Mouse (Mus musculus) erythroblast, embryonic 14.5 days (primary cell): Measurements from ENCODE around the gene Ankrd44.

Experiments used
- GATA1 ChIP-seq: IDR thresholded peaks from 2 replicates; pipeline ENCODE4 v1.6.1; 2012; ENCODE audit warnings: low read length, inconsistent platforms, mixed read lengths
- TAL1 ChIP-seq: IDR thresholded peaks from 3 replicates; pipeline ENCODE4 v1.6.1; 2012; ENCODE audit warnings: low read length, inconsistent platforms, mixed read lengths

GRCm38 (mm10) chr1:54853311-54854000 lies 72.7 kb downstream of the Ankrd44 start:
- TF ChIP-seq TAL1 (no peak), GATA1 (no peak)
